Mouse (Mus musculus): ENCODE results near the gene Ccdc38.

GRCm38 (mm10) chr10:93632086-93632485 is 91.7 kb downstream of the Ccdc38 start:
- TF ChIP-seq CTCF (IDR thresholded peaks at IDR 0.05) (no peak), POLR2A (IDR thresholded peaks at IDR 0.05; ENCODE audit: insufficient read depth, low read depth, low read length) (no peak)

Measured in heart, adult 2 months (tissue).